ENCODE assay signal across 9 mouse cellular contexts in the genomic region with DNA sequence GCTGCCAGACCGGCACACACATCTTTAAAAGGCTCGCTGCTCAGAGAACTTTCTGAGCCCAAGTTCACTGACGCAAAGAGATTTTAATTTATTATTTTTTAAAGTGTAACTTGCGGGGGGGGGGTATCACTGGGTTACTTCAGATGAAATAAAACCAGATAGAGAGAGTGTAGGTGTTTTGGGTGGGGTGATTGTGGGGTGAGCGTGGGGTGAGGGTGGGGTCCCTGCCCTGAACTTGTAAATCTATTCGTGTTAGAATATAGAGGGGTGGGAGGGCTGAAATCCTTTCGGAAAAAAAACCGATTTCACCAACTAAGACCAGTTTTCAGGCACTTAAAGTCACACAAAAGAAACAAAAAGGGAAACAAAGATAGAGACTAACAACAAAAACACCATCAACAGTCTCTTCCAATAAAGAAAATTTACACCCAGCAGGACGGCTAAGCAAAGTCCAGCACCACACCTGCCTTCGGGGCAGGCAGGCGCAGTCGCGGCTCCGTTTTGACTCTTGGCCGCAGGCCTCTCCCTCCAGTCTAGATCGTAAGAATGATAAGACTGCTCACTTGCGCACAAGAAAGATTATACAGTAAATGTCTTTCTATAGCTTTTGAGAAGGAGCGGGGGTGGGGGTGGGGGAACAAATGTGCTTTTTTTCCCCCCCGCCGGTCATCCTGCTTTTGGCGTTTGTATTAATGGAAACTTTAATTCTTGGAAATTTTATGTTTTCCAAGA. TPM values are rescaled to one million over a fixed set of nuclear protein-coding genes. Genes with fewer than 3 reads are reported as not detected.
A peak's percentile ranks its signal among the peaks of the same experiment; 100 is the strongest.
DNase-seq lines count a peak whose midpoint lies in the region; ATAC-seq and TF ChIP-seq lines count a peak whose summit lies in the region.
"Had no signal": no experiment of that assay in that cellular context is flagged by ENCODE, and none has a peak within 500 bp of the region (broad histone marks: within the 10 kb centered on the region; RNA-seq: fewer than 3 reads in every experiment).

No protein-coding gene starts in this region.

- no peak overlapping the region for H3K27ac ChIP-seq in embryonic facial prominence, embryonic 11.5 days (replicated peaks; ENCODE audit: low read depth, low read length)
- H3K27ac ChIP-seq in intestine, embryonic 15.5 days, result peak overlapping the region; percentile 88
- H3K27ac ChIP-seq in liver, postnatal 0 days (ENCODE audit: low read depth), result no peak overlapping the region
- peak overlapping the region; percentile 90 for H3K27ac ChIP-seq in stomach, embryonic 16.5 days (ENCODE audit: low read length)
- H3K27ac ChIP-seq in cerebellum, adult 2 months (ENCODE audit: insufficient read depth, low read length), result no peak overlapping the region

- H3K9ac ChIP-seq in embryonic facial prominence, embryonic 11.5 days (replicated peaks; ENCODE audit: low read length), result no peak overlapping the region
- H3K9ac ChIP-seq in intestine, embryonic 15.5 days, result peak overlapping the region; percentile 67; the same call in 1 of the 2 replicates
- peak overlapping the region; percentile 18; the same call in 1 of the 2 replicates for H3K9ac ChIP-seq in liver, postnatal 0 days (replicated peaks)
- peak overlapping the region; percentile 75 for H3K9ac ChIP-seq in stomach, embryonic 16.5 days (ENCODE audit: low read length)

- H3K36me3 ChIP-seq in embryonic facial prominence, embryonic 11.5 days (replicated peaks; ENCODE audit: control insufficient read depth, insufficient read depth, low read depth, low read length), result no peaks in the 10 kb centered on the region
- no peaks in the 10 kb centered on the region for H3K36me3 ChIP-seq in intestine, embryonic 15.5 days
- H3K36me3 ChIP-seq in liver, postnatal 0 days (replicated peaks; ENCODE audit: insufficient read depth, low read length), result no peaks in the 10 kb centered on the region
- H3K36me3 ChIP-seq in stomach, embryonic 16.5 days (ENCODE audit: control insufficient read depth, insufficient read depth, low read length), result no peaks in the 10 kb centered on the region
- H3K36me3 ChIP-seq: G1E had no signal

- peak; percentile 91 for DNase-seq in heart, adult 11 months
- DNase-seq in heart, postnatal 10 days, result no peak
- peak; percentile 35 for DNase-seq in embryonic facial prominence, embryonic 11.5 days (ENCODE audit: low spot score)
- no peak for DNase-seq in liver, postnatal 0 days
- DNase-seq in cerebellum, adult 2 months, result no peak
- no peak for DNase-seq in right cerebral cortex, postnatal 36 days (ENCODE audit: low spot score in 2 of 2)

- H3K9me3 ChIP-seq in embryonic facial prominence, embryonic 11.5 days (replicated peaks; ENCODE audit: control insufficient read depth, low read length), result no peaks in the 10 kb centered on the region
- H3K9me3 ChIP-seq in intestine, embryonic 15.5 days, result no peaks in the 10 kb centered on the region
- no peaks in the 10 kb centered on the region for H3K9me3 ChIP-seq in liver, postnatal 0 days (ENCODE audit: low read length)
- no peaks in the 10 kb centered on the region for H3K9me3 ChIP-seq in stomach, embryonic 16.5 days (replicated peaks; ENCODE audit: control insufficient read depth, low read length)
- H3K9me3 ChIP-seq: G1E had no signal

- H3K27me3 ChIP-seq in embryonic facial prominence, embryonic 11.5 days (ENCODE audit: control insufficient read depth, insufficient read depth, low read length), result peaks cover 12% of the 10 kb centered on the region
- peaks cover 6% of the 10 kb centered on the region for H3K27me3 ChIP-seq in intestine, embryonic 15.5 days (replicated peaks)
- peaks cover 21% of the 10 kb centered on the region for H3K27me3 ChIP-seq in liver, postnatal 0 days (ENCODE audit: insufficient read depth, low read length)
- H3K27me3 ChIP-seq in stomach, embryonic 16.5 days (ENCODE audit: control insufficient read depth, insufficient read depth, low read length), result 0 out of 2 replicates have a peak, but pooled peaks cover 6% of the 10 kb centered on the region
- H3K27me3 ChIP-seq in cerebellum, adult 2 months (ENCODE audit: control insufficient read depth, insufficient read depth, low read length), result no peaks in the 10 kb centered on the region; the same call in 1 of the 2 replicates

- TF ChIP-seq CTCF in liver, postnatal 0 days (IDR thresholded peaks at IDR 0.05; ENCODE audit: low read depth), result no peak
- TF ChIP-seq CTCF in cerebellum, adult 2 months (IDR thresholded peaks at IDR 0.05; ENCODE audit: borderline replicate concordance, insufficient read depth, low read depth, low read length), result no peak

- TF ChIP-seq POLR2A in cerebellum, adult 2 months (IDR thresholded peaks at IDR 0.05; ENCODE audit: borderline replicate concordance, insufficient read depth, low read length), result no peak

- peak overlapping the region; percentile 43 for H3K4me3 ChIP-seq in embryonic facial prominence, embryonic 11.5 days (ENCODE audit: low read depth, low read length)
- H3K4me3 ChIP-seq in intestine, embryonic 15.5 days (replicated peaks), result peak overlapping the region; percentile 55
- H3K4me3 ChIP-seq in liver, postnatal 0 days (ENCODE audit: low read depth, low read length), result peak overlapping the region; percentile 49
- H3K4me3 ChIP-seq in stomach, embryonic 16.5 days (replicated peaks; ENCODE audit: low read length), result peak overlapping the region; percentile 58
- H3K4me3 ChIP-seq in cerebellum, adult 2 months (replicated peaks; ENCODE audit: insufficient read depth, low read depth, low read length), result no peak overlapping the region

- peak overlapping the region; percentile 59 for H3K4me2 ChIP-seq in embryonic facial prominence, embryonic 11.5 days (ENCODE audit: low read depth, low read length)
- H3K4me2 ChIP-seq in intestine, embryonic 15.5 days (replicated peaks), result peak overlapping the region; percentile 87
- peak overlapping the region; percentile 70 for H3K4me2 ChIP-seq in liver, postnatal 0 days (ENCODE audit: low read depth, low read length)
- H3K4me2 ChIP-seq in stomach, embryonic 16.5 days (ENCODE audit: low read depth, low read length), result peak overlapping the region; percentile 78

- ATAC-seq in embryonic facial prominence, embryonic 11.5 days (replicated peaks; ENCODE audit: insufficient number of reproducible peaks, low FRiP score, low TSS enrichment, low read depth), result peak; percentile 57; the same call in 1 of the 2 replicates
- peak; percentile 62 for ATAC-seq in intestine, embryonic 15.5 days
- no peak for ATAC-seq in liver, postnatal 0 days
- ATAC-seq in stomach, embryonic 16.5 days (ENCODE audit: insufficient read depth, low FRiP score), result no peak

- intact Hi-C loops in heart, postnatal 10 days (cut with DNase I), result no loop called here

- H3K4me1 ChIP-seq in embryonic facial prominence, embryonic 11.5 days (ENCODE audit: control insufficient read depth, insufficient read depth, low read length), result no peaks in the 10 kb centered on the region
- no peaks in the 10 kb centered on the region; the same call in 1 of the 2 replicates for H3K4me1 ChIP-seq in intestine, embryonic 15.5 days (replicated peaks)
- H3K4me1 ChIP-seq in liver, postnatal 0 days (ENCODE audit: insufficient read depth), result 0 out of 2 replicates have a peak, but pooled peaks cover 12% of the 10 kb centered on the region
- 0 out of 2 replicates have a peak, but pooled peaks cover 6% of the 10 kb centered on the region for H3K4me1 ChIP-seq in stomach, embryonic 16.5 days (ENCODE audit: control insufficient read depth, insufficient read depth, low read length)
- no peaks in the 10 kb centered on the region for H3K4me1 ChIP-seq in cerebellum, adult 2 months (ENCODE audit: control insufficient read depth, insufficient read depth, low read length)

- TF ChIP-seq EP300 in liver, postnatal 0 days (IDR thresholded peaks at IDR 0.05; ENCODE audit: low read depth), result no peak

- 3% methylated on average over 21 of the region's 21 CpGs for WGBS in embryonic facial prominence, embryonic 11.5 days
- 6% methylated on average over 21 of the region's 21 CpGs for WGBS in intestine, embryonic 15.5 days
- WGBS in liver, postnatal 0 days (ENCODE audit: insufficient replicate concordance), result 4% methylated on average over 21 of the region's 21 CpGs
- WGBS in stomach, embryonic 16.5 days, result 4% methylated on average over 21 of the region's 21 CpGs
- 11% methylated on average over 21 of the region's 21 CpGs for WGBS in cerebellum, adult 2 months

RNA-seq across cellular contexts. Expression of gene Kcnj8, which starts 0.4 kb away (rescaled TPM):
- total RNA-seq in heart, postnatal 10 days (2021), result 10 to 100 TPM; 40.4 to 46.7 TPM
- polyA plus RNA-seq in embryonic facial prominence, embryonic 11.5 days (2014; fragmentation: Nextera tagmentation; extraction: Ambion mirVana), result 2.8 and 3.2 TPM in 2 replicates
- 37.2 and 40.6 TPM in 2 replicates for polyA plus RNA-seq in intestine, embryonic 15.5 days (2015; fragmentation: Nextera tagmentation; extraction: Ambion mirVana)
- polyA plus RNA-seq in liver, postnatal 0 days (2015; fragmentation: Nextera tagmentation; extraction: Ambion mirVana), result 5.6 and 6.2 TPM in 2 replicates
- polyA plus RNA-seq in stomach, embryonic 16.5 days (2015; fragmentation: Nextera tagmentation; extraction: Ambion mirVana), result 51.8 and 57.9 TPM in 2 replicates
- 5.8 and 6.1 TPM in 2 replicates for polyA plus RNA-seq in cerebellum, adult 2 months (2012; rRNA removed)
- polyA plus RNA-seq: G1E had no signal

Comparison
In these comparisons a context has a peak if more than half of its experiments do, and no peak if none do; other contexts are left out.
1. DNase-seq: peak in heart, adult 11 months (single experiment) and embryonic facial prominence, embryonic 11.5 days (single experiment); none in heart, postnatal 10 days (0 of 2), liver, postnatal 0 days (single experiment), cerebellum, adult 2 months (0 of 2) and right cerebral cortex, postnatal 36 days (0 of 2).
2. ATAC-seq: peak in embryonic facial prominence, embryonic 11.5 days (single experiment) and intestine, embryonic 15.5 days (single experiment); none in liver, postnatal 0 days (single experiment) and stomach, embryonic 16.5 days (single experiment).
3. H3K27ac ChIP-seq: peak in intestine, embryonic 15.5 days (single experiment) and stomach, embryonic 16.5 days (single experiment); none in embryonic facial prominence, embryonic 11.5 days (single experiment), liver, postnatal 0 days (single experiment) and cerebellum, adult 2 months (single experiment).
4. Peak in every context shown above with its lines, with median percentiles within 50 percentile points of each other: H3K4me2 ChIP-seq.